Mouse (Mus musculus): ENCODE data around the gene Akap13. TPM values are rescaled to one million over a fixed set of nuclear protein-coding genes. Genes with fewer than 3 reads are reported as not detected.

Gene Akap13
- polyA plus RNA-seq, 1 experiment from 2014 or later = 41.0 TPM

DNA sequence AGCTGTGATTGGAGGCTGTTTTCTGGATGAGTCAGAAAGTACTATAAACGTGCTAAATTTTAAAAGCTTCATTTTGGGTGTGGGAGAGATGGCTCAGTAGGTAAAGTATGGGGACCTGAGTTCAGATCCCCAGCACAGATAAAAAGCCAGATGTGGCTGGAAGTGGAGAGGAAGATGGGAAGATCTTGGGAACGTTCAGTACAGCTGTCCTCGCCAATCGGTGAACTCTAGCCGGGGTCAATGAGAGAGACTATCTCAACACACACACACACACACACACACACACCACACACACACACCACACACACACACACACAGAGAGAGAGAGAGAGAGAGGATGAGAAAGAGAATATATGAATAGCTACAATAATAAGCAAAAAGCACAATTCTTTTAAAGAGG lies 81.0 kb downstream of the Akap13 start:
- 71% methylated on average over 5 of the region's 5 CpGs for WGBS (ENCODE audit: insufficient replicate concordance)
- Histone ChIP-seq H3K4me3 (ENCODE audit: low read depth, low read length) (no peak overlapping the region), H3K36me3 (ENCODE audit: control insufficient read depth, insufficient read depth) (no peaks in the 10 kb centered on the region), H3K9me3 (replicated peaks; ENCODE audit: control insufficient read depth, low read length) (no peaks in the 10 kb centered on the region), H3K4me2 (ENCODE audit: low read depth, low read length) (no peak overlapping the region), H3K9ac (ENCODE audit: low read depth, low read length) (no peak overlapping the region), H3K4me1 (ENCODE audit: control insufficient read depth, low read depth, low read length) (no peaks in the 10 kb centered on the region), H3K27ac (ENCODE audit: low read length) (no peak overlapping the region), H3K27me3 (ENCODE audit: control insufficient read depth, insufficient read depth, low read depth, low read length) (no peaks in the 10 kb centered on the region)
- ATAC-seq (ENCODE audit: low read depth) = no peak

DNA sequence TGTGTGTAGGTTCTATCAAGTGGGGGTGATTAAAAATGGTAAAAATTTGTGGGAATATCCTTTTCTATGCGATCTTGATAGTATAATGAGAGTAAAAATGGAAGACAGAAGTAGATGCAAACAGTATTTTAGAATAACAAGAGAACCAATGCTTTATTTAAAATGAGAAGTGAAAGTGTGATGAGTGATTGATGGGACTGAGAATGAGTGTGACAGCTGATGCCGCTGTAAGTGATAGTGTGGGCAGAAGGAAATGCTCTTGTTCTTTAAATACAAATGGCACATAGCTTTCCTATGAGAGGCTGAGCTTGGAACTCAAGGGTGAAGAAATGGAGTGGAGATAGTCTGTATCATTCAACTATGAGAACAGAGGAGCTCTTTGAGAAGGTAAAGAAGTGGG lies 82.2 kb downstream of the Akap13 start:
- H3K27ac ChIP-seq (ENCODE audit: low read length) = no peak overlapping the region
- 53% methylated on average over 2 of the region's 2 CpGs for WGBS (ENCODE audit: insufficient replicate concordance)
- H3K4me3 ChIP-seq (ENCODE audit: low read depth, low read length) = no peak overlapping the region
- no peak overlapping the region for H3K9ac ChIP-seq (ENCODE audit: low read depth, low read length)
- H3K9me3 ChIP-seq (replicated peaks; ENCODE audit: control insufficient read depth, low read length) = no peaks in the 10 kb centered on the region
- no peaks in the 10 kb centered on the region for H3K27me3 ChIP-seq (ENCODE audit: control insufficient read depth, insufficient read depth, low read depth, low read length)
- no peak overlapping the region for H3K4me2 ChIP-seq (ENCODE audit: low read depth, low read length)
- no peaks in the 10 kb centered on the region for H3K36me3 ChIP-seq (ENCODE audit: control insufficient read depth, insufficient read depth)
- ATAC-seq (ENCODE audit: low read depth) = no peak
- H3K4me1 ChIP-seq (ENCODE audit: control insufficient read depth, low read depth, low read length) = no peaks in the 10 kb centered on the region

DNA sequence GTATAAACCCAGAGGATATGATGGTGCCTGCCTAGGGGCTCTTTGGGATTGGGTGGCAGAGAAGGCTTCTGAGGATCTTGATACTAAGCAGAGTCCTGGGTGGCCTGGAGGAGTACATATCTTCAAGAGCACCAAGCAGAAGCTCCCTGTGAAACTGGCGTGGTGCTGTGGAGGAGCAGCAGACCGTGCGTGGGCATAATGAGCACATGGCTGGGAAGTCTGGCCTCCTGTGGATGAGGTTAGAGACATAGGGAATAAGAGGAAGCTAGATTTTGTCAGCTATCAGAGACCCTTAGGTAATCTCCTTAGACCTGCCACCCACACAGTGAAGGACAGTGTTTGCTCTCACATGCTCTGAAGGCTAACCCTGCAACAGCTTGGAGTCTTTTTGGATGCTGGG lies 83.2 kb downstream of the Akap13 start:
- H3K27ac ChIP-seq (ENCODE audit: low read length) = no peak overlapping the region
- 69% methylated on average over 3 of the region's 3 CpGs for WGBS (ENCODE audit: insufficient replicate concordance)

DNA sequence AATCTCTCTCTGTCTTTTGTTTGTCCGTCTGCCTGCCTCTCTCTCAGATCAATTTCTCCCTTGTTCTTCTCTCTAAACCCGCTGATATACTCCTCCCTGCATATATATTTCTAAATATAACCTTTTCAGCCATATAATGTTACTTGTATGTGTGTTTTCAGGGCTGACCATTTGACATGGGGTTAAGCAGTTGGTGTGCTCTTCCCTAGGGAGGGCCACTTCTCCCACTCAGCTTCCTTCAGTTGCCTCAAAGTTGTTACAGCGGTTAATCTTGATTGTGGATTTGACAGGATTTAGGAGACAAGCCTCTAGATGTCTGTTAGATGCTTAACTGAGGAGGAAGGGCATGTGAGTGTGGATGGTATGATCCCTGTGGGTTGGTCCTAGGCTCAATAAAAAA lies 83.8 kb downstream of the Akap13 start:
- Histone ChIP-seq H3K27me3 (ENCODE audit: control insufficient read depth, insufficient read depth, low read depth, low read length) (no peaks in the 10 kb centered on the region), H3K36me3 (ENCODE audit: control insufficient read depth, insufficient read depth) (no peaks in the 10 kb centered on the region), H3K9ac (ENCODE audit: low read depth, low read length) (no peak overlapping the region), H3K27ac (ENCODE audit: low read length) (no peak overlapping the region), H3K9me3 (replicated peaks; ENCODE audit: control insufficient read depth, low read length) (no peaks in the 10 kb centered on the region), H3K4me2 (ENCODE audit: low read depth, low read length) (no peak overlapping the region), H3K4me1 (ENCODE audit: control insufficient read depth, low read depth, low read length) (no peaks in the 10 kb centered on the region), H3K4me3 (ENCODE audit: low read depth, low read length) (no peak overlapping the region)
- 59% methylated on average over 3 of the region's 3 CpGs for WGBS (ENCODE audit: insufficient replicate concordance)
- ATAC-seq (ENCODE audit: low read depth) = no peak

More for the DNA sequence above, 83.2 kb downstream of the Akap13 start:
- ATAC-seq (ENCODE audit: low read depth) = no peak
- Histone ChIP-seq H3K9ac (ENCODE audit: low read depth, low read length) (no peak overlapping the region), H3K4me3 (ENCODE audit: low read depth, low read length) (no peak overlapping the region), H3K4me1 (ENCODE audit: control insufficient read depth, low read depth, low read length) (no peaks in the 10 kb centered on the region), H3K4me2 (ENCODE audit: low read depth, low read length) (no peak overlapping the region), H3K36me3 (ENCODE audit: control insufficient read depth, insufficient read depth) (no peaks in the 10 kb centered on the region), H3K9me3 (replicated peaks; ENCODE audit: control insufficient read depth, low read length) (no peaks in the 10 kb centered on the region), H3K27me3 (ENCODE audit: control insufficient read depth, insufficient read depth, low read depth, low read length) (no peaks in the 10 kb centered on the region)

DNA sequence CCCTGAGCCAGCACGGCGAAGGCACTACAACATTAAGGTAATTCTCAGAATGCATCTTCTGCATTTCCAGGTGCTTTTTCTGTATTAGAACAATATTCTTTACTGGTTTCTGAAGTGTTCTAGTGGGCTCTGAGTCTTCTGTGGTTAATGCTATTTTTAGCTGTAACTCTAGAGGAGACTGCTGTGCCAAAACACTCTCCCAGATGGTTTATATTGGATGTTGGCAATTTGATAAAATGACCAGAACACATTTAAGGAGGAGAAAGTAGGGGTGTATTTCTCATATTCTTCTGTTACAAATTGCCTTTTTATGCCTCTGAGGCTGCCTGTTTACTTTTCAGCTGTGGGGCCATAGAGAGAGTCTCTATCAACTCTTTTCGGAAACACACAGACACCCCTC lies 94.5 kb downstream of the Akap13 start:
- no peaks in the 10 kb centered on the region for H3K4me1 ChIP-seq (ENCODE audit: control insufficient read depth, low read depth, low read length)
- H3K9ac ChIP-seq (ENCODE audit: low read depth, low read length) = no peak overlapping the region
- no peaks in the 10 kb centered on the region for H3K9me3 ChIP-seq (replicated peaks; ENCODE audit: control insufficient read depth, low read length)
- 73% methylated on average over 3 of the region's 3 CpGs for WGBS (ENCODE audit: insufficient replicate concordance)
- ATAC-seq (ENCODE audit: low read depth) = no peak
- H3K4me2 ChIP-seq (ENCODE audit: low read depth, low read length) = no peak overlapping the region
- no peaks in the 10 kb centered on the region for H3K36me3 ChIP-seq (ENCODE audit: control insufficient read depth, insufficient read depth)
- H3K4me3 ChIP-seq (ENCODE audit: low read depth, low read length) = no peak overlapping the region
- H3K27ac ChIP-seq (ENCODE audit: low read length) = no peak overlapping the region
- no peaks in the 10 kb centered on the region for H3K27me3 ChIP-seq (ENCODE audit: control insufficient read depth, insufficient read depth, low read depth, low read length)

DNA sequence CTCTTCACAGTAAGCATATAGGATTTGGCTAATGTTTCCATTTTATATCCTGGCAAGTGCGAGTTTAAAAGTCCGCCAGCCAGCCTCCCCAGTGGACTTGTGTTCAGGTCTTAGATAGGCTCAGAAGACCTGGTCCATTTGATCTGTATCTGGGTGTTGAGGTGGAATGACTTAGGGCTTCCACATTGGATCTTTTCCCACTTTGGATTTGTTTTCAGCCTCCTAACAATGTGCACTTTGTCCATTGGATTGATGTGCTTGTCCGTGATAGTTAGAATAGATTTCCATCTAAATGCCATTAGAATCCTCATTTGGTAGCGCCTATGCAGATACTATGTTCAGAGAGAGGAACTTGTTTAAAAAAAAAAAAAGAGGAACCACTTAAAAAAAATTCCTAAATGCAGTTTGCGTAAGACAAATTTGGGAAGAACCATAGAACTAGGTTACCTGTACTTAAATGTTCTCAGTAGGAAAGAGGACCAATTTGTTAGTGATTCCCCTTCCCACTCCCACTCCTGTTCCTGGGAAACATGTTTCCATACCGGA lies 95.5 kb downstream of the Akap13 start:
- Histone ChIP-seq H3K4me1 (ENCODE audit: control insufficient read depth, low read depth, low read length) (no peaks in the 10 kb centered on the region), H3K27ac (ENCODE audit: low read length) (no peak overlapping the region), H3K9me3 (replicated peaks; ENCODE audit: control insufficient read depth, low read length) (no peaks in the 10 kb centered on the region), H3K4me3 (ENCODE audit: low read depth, low read length) (no peak overlapping the region), H3K9ac (ENCODE audit: low read depth, low read length) (no peak overlapping the region), H3K4me2 (ENCODE audit: low read depth, low read length) (no peak overlapping the region), H3K27me3 (ENCODE audit: control insufficient read depth, insufficient read depth, low read depth, low read length) (no peaks in the 10 kb centered on the region), H3K36me3 (ENCODE audit: control insufficient read depth, insufficient read depth) (no peaks in the 10 kb centered on the region)
- no peak for ATAC-seq (ENCODE audit: low read depth)
- WGBS (ENCODE audit: insufficient replicate concordance) = 68% methylated on average over 6 of the region's 6 CpGs

DNA sequence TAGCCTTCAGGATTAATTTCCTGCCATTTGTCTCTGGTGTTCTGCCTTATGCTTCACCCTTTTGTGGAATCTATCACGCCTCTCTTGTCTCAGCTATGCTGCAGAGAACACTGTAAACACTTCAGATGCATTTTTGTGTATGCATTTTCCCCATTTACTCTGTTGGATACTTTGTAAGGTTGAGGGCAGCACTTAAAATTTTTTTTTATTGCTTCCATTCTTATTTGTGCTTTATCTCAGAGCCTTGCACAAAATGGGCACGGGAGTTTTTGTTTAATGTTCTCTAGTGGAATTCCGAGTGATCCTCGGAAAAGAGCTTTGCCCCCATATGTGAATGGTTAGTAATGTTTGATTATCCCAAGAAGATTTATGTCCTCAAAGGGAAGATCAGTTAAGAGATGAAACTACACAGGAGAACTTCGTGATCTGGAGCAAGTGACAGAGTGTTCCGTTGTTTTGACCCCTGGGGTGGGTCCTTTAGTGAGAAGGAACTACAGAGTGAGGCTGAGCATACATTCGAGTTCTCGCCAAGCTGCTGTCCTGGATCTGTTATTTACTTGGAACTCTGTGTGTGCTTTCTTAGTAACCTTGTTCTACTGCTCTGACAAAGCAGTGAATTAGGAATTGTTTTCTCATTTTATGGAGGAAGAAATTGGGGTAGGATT lies 97.8 kb downstream of the Akap13 start:
- Histone ChIP-seq H3K36me3 (ENCODE audit: control insufficient read depth, insufficient read depth) (no peaks in the 10 kb centered on the region), H3K27ac (ENCODE audit: low read length) (no peak overlapping the region), H3K4me2 (ENCODE audit: low read depth, low read length) (no peak overlapping the region), H3K27me3 (ENCODE audit: control insufficient read depth, insufficient read depth, low read depth, low read length) (no peaks in the 10 kb centered on the region), H3K9ac (ENCODE audit: low read depth, low read length) (no peak overlapping the region), H3K4me3 (ENCODE audit: low read depth, low read length) (no peak overlapping the region), H3K4me1 (ENCODE audit: control insufficient read depth, low read depth, low read length) (no peaks in the 10 kb centered on the region), H3K9me3 (replicated peaks; ENCODE audit: control insufficient read depth, low read length) (no peaks in the 10 kb centered on the region)
- WGBS (ENCODE audit: insufficient replicate concordance) = 72% methylated on average over 8 of the region's 8 CpGs
- no peak for ATAC-seq (ENCODE audit: low read depth)

DNA sequence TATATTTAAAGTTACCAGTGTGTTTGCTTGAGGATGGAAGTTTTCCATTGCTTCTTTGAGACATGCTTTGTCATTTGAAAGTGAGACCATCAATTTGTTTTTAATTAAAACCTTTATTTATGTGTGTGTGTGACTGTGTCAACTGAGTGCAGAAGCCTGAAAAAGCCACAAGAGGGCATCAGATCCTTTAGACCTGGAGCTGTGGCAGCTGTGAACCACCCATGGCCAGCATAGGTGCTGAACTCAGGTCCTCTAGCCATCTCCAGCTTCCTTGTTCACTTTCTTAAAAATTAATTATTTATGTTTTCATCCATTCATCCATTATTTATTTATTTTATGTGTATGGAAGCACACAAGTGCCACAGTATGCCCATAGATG lies 98.3 kb downstream of the Akap13 start:
- H3K27ac ChIP-seq (ENCODE audit: low read length) = no peak overlapping the region
- H3K36me3 ChIP-seq (ENCODE audit: control insufficient read depth, insufficient read depth) = no peaks in the 10 kb centered on the region
- H3K27me3 ChIP-seq (ENCODE audit: control insufficient read depth, insufficient read depth, low read depth, low read length) = no peaks in the 10 kb centered on the region
- no peak overlapping the region for H3K4me2 ChIP-seq (ENCODE audit: low read depth, low read length)
- H3K9ac ChIP-seq (ENCODE audit: low read depth, low read length) = no peak overlapping the region
- no peaks in the 10 kb centered on the region for H3K4me1 ChIP-seq (ENCODE audit: control insufficient read depth, low read depth, low read length)
- no peaks in the 10 kb centered on the region for H3K9me3 ChIP-seq (replicated peaks; ENCODE audit: control insufficient read depth, low read length)
- no peak for ATAC-seq (ENCODE audit: low read depth)
- H3K4me3 ChIP-seq (ENCODE audit: low read depth, low read length) = no peak overlapping the region

DNA sequence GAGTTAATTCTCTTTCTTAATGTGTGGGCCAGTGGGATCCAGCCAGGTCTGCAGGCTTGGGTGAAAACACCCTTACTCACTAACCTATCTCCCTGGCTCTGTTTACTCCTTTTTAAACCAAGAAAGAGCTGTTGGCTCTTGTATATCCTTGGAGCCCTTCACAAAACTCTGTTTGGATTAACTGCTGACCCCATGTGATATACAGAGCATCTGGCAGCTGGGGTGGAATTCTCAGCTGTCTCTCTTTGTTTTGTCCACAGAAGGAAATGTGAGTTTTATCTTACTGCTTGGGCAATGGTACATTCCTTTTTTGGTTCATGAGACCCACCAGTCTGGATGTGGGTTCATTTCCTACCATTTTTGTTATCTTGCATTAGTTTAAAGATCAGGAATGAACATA lies 98.7 kb downstream of the Akap13 start:
- no peak overlapping the region for H3K4me2 ChIP-seq (ENCODE audit: low read depth, low read length)
- H3K4me3 ChIP-seq (ENCODE audit: low read depth, low read length) = no peak overlapping the region
- H3K27me3 ChIP-seq (ENCODE audit: control insufficient read depth, insufficient read depth, low read depth, low read length) = no peaks in the 10 kb centered on the region
- H3K9me3 ChIP-seq (replicated peaks; ENCODE audit: control insufficient read depth, low read length) = no peaks in the 10 kb centered on the region
- H3K27ac ChIP-seq (ENCODE audit: low read length) = no peak overlapping the region
- H3K9ac ChIP-seq (ENCODE audit: low read depth, low read length) = no peak overlapping the region
- no peaks in the 10 kb centered on the region for H3K36me3 ChIP-seq (ENCODE audit: control insufficient read depth, insufficient read depth)
- ATAC-seq (ENCODE audit: low read depth) = no peak
- H3K4me1 ChIP-seq (ENCODE audit: control insufficient read depth, low read depth, low read length) = no peaks in the 10 kb centered on the region; the same call in 1 of the 2 replicates
